Mouse (Mus musculus): ENCODE measurements at regions not wholly inside any gene's neighbourhood (a gene's known extent, or its start where the extent isn't known, plus 50 kb on each side); places are given as distances from the start of the nearest gene placed in this dataset.
A peak's percentile ranks its signal among the peaks of the same experiment; 100 is the strongest.

DNA sequence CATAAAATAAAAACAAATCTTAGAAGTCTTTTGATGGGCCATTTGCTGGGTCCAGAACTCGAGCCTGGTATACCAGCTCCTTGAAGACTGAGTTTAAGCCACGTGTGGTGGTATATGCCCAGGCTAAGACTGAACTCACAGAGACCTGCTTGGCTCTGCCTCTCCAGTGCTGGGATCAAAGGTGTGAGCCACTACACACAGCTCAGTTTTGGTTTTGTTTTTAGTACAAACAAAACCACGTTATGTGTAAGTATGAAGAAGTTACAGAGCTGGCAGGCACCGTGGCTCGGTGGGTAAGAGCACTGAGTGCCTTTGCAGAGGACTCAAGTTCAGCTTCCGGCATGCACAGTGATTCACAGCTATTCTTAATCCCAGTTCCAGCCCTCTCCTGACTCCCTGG lies 75.6 kb downstream of the Wdr5 start:
- no peak for DNase-seq

DNA sequence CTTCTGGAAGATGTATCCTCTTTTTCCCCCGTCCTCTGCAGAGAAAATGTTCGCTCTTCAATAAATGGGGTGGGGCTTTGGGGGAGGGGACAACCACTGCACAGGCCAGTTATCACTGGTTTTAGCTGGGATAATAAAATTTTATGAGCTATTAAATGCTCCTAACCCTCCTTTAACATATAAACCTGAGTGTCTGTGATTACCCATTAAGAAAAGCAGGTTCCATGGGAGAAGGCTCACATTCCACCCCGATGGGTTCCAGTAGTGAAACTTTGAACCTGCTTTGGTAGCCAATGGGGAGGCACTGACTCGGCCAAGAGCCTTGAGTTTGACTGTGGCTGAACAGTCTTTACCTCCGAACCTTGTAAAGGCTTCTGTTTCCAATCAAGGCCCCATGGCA lies 76.7 kb downstream of the Wdr5 start:
- no peak for DNase-seq

DNA sequence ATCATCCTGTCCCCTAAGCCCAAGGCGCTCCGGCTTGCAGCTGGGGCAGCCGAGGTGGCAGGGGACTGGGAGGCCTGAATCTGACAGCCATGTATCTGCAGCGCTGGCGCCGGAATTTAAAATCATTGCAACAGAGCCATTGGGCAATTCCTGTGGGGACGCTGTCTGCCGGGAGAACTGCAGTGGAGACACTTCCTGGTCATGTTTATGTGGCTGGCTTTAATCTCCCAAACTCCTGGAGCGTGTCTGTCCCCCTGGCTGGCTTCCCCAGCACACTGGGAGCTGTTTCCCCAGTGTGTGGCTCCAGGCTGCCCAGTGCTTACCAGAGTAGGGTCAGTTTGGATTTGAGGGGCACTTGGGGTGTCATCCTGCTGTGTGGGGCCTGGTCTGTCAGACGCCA lies 78.4 kb downstream of the Wdr5 start:
- DNase-seq = no peak

DNA sequence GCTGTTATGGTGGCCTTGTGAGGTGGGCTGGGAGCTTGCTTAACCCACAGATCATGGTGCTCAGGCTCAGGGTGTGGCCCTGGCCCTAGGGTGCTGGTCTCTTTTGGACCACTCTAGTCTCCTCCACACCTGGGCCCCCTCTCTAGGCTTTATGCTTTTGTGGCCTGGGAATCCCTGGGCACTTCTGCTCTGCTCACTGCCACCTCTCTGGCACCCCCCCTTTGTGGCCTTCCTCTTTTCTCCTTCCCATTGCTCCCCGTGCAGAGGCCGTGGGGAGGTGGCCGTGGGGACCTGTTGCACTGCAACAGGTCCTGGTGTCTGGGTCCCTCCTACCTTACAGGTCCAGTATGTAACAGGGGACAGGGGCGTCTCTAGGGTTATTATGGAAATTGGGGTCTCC lies 80.3 kb downstream of the Wdr5 start:
- DNase-seq = no peak

DNA sequence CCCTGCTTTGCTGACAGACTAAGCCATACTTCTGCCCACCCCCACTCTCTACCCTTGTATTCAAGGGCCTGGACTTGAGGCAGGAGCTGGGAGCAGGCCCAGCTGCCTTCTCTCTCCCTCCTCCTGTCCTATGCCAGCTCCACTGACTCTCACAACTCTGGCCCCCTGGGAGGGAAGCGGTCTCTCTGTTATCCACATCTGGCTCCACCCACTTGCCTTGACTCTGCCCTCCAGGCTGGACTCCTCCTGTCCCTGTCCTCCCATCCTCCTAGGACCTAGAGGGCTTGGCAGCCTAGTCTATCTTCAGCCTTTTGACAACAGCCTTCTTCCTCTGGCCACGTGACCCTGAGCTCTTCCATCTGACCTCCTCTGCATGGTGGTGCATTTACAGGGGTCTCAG lies 80.0 kb upstream of the Rxra start:
- DNase-seq = peak in 1 of 2 experiments; percentile 33

DNA sequence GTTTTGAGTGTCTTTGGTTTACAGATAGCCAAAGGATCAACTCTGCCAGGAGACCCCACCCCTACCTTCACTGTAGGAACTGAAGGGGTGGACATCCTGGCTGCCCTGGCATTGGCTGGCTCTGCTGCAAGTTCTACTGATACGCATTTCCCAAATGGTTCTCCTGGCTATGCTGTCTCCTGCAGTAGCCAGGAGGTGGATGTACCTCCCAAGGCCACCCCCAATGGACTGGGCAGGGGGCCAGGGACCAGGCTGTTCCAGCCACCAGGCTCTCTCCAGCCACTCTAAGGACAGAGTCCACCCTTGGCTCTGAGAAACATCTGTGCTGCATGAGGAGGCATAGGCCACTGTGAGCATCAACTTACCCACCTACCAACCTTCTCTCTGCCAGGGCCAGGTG lies 79.3 kb upstream of the Rxra start:
- DNase-seq = peak; percentile 58 to 68

DNA sequence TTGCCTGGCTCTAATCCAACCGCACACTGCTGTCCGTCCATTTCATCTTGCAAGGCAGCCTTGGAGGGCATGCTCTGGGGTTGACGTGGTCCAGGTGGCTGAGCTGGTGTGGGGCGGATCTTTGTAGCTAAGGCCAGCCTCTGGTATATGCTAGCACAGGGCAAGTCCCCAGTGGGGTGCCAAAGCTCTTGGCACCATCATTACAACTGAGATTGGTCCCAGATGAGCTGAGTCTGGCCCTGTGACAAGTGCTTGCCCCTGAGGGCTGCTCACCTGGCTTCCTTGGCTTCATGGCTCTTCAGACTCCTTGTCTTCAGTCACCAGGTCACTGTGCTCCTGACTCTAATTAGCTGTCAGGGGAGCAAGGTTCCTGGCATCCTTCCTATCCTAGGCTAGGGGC lies 78.3 kb upstream of the Rxra start:
- DNase-seq = peak; percentile 57 to 62

DNA sequence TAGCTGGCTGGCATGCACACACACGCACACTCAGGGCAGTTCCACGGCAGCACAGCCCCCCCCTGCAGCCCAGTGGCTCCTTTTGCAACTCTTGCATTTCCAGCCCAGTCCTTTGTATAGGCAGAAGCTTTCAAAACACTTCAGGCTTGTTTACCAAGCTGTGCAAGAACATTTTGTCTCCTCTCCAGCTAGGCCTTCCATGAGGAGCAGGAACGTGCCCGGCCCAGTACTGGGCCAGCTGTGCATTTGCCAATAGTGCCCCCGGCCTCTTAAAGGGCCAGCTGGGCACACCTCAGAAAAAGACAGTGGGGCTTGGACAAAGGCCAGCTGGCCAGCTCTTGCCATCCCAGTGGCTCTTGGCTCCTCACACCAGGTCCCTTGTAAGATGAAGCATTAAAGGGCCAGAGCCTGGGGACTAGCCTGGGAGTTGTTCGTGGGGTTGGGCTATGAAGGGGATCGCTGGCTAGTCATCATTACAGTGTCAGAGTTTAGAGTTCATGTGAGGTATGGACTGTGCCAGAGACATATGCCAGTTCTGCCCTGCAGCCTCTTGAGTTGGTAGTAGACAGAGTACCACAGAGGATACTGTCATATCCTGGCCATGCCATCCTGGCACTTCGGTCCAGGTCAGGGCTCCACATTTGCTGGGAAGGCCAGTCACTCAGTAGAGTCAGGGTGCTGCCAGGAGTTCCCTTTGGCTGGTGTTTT lies 77.0 kb upstream of the Rxra start:
- DNase-seq = peak; percentile 93 to 95

DNA sequence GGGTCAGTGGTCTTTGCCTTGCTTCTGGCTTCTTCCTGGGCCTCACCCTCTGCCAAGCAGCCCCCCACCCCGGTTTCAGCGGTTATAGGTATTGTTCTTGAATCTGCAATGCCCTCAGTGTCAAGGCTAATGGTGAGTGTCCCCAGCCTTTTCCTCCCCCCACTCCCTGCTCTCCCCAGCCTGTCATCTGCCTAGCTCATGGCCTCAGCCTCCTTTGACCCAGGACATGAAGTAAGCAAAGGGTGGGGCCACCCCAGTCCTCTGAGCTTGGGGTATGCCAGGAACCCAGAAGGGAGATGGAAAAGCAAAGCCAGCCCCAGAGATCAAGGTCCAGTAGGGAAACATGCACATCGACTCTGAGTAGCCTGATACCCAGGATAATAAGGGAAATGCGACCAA lies 76.5 kb upstream of the Rxra start:
- DNase-seq = no peak

DNA sequence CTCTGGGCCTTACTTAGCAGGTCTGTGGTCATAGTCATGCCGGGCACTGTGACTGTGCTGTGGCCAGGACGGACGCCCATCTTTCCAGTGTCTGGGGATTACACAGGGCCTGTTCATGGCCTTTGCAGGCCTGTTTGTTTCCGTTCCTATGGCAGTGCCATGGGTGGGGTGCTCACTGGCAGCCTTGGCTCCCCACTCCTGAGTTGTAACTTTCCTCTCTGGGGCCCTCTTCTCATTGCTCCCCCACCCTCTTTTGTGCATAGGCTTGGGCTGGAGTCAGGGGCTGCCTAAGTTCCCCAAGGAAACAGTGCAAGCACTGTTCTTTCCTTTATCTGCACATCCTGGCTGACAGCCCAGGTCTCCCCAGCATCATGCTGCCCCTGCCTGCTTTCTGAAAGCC lies 72.9 kb upstream of the Rxra start:
- DNase-seq = peak in 1 of 2 experiments; percentile 26

DNA sequence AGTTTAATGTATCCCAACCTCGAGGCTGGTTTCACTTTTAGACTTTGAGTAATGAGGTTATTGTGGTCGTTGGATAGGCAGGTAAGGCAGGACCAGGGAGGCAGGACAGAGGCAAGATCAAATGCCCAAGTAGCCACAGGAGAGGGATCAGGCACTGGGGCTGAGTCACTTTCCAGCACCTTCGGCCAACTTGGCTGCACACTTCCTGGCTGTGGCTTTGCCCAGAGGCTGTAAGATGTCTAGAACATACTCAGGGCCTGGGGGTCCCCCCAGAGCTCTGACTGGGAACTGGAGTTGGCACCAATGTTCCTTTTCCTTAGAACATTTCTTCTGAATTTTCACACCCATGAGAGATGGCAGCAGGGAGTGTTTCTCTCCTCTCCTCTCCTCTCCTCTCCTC lies 71.7 kb upstream of the Rxra start:
- peak; percentile 33 to 43 for DNase-seq

DNA sequence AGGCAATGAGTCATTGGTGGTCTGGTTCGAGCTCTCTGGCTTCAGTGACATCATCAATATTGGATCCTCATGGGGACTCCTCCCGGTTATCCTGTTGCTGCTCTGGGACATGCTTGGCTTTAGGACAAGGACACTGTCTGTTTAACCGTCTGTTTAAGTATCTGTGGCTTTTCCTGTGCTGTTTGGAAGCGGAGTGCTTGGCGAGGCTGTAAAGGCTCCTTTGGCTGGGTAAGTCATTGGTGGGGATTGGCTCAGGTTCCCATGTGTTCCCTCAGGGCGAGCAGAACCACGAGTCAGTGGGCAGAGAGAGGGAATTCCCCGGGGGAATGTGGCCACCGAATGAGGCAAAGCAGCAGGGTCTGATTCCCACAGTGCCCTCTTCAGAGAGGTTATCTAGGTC lies 69.4 kb upstream of the Rxra start:
- DNase-seq = peak in 1 of 2 experiments; percentile 32

DNA sequence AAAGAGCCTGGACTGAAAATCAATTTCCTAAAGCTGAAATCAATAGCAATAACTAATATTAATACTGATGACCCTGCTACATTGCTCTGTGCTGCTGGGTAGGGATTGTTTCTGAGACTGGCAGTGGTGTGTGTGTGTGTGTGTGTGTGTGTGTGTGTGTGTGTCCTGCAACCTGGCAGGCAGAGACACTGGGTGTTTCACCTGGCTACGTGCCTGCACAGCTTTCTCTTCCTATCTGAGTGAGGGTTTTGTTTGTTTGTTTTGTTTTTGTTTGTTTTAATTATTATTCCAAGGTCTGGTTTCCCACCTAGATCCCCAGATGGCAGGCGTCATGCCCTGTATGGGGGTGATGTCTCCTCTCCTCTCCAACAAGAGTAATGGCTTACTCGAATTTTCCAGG lies 54.5 kb upstream of the Rxra start:
- peak; percentile 50 to 56 for DNase-seq

DNA sequence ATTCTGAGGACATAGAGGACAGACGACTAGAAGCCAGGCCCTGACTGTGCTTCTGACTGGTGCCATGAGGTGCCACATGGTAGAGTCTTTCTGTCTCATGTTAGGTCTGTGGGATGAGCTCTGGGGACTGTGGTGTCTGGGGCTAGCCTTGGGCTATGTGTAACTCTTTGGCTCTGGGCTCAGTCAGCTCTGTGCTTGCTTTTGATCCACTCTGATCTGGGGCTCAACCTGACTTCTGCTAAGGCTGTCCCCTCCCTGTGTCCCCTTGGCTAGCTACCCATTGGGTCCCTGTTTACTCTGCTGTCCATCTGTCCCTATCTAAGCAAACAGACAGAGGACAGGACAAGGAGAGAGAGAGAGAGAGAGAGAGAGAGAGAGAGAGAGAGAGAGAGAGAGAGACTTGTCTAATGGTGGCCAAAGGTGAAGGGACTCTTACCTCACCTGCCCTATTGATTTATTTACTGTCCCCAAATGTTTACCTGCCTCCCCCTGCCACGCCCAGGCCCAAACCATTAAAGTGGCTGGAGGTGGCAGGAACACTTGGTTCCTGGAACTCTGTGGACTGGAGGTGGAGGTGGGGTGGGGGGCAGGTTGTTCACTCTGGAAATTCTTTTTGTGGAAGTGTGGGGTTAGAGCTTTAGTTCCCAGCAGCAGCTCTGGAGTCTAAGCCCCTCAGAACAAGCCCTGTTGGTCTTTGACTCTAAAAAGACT lies 51.4 kb upstream of the Rxra start:
- no peak for DNase-seq
